Mouse (Mus musculus): ENCODE measurements at regions not wholly inside any gene's neighbourhood (a gene's known extent, or its start where the extent isn't known, plus 50 kb on each side); places are given as distances from the start of the nearest gene placed in this dataset.
"Not testable (repeated sequence)": the region's sequence is repeated elsewhere in the genome, so short reads cannot be mapped to it uniquely, and the experiment has no call there.

- DNase-seq (ENCODE audit: low read depth, low spot score): no peak
Measured at GRCm38 (mm10) chr1:189156906-189157305, 149.3 kb upstream of the Kctd3 start.

GRCm38 (mm10) chr1:189154376-189154775, 146.7 kb upstream of the Kctd3 start:
- DNase-seq (ENCODE audit: low read depth, low spot score): no peak

DNA sequence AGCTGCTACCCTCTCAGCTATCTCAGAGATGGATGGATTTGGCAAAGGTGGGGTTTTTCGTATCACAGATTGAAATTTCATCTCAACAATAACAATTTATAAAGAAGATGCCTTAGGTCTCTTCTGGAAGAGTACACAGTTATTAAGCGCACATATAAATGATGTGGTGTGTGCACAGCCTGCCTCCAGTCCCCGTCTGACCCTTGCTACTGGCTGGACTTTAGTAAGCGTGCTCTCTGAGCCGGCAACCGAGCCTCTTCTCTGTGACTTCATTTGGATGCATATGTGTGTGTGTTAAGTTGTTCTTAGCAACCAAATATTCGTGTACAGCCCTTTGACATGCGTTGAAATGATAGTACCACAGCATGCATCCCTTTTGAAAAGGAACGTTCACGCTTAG, 145.5 kb upstream of the Kctd3 start:
- DNase-seq (ENCODE audit: low read depth, low spot score): no peak

DNA sequence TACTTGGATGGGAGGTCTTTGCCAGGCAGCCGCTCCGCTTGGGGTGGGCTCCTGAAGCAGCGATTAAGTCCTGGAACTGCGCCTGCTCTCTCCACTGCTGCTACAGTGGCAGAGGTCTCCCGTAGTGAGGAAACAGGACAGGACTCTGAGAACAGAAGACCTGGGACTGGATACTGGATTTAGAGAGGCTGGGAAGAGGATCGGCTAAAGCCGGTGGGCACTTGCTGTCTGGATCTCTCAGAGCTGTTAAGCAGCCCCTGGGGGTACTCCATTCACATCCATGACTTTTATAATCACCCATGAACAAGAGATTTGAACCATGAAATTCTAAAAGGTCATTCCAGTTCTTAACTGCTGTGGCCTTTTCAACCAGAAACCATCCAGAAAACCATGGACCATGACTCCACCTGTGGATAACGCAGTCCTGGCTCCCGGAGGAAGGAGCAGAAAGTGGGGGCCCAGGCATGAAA, 135.4 kb upstream of the Kctd3 start:
- no peak for DNase-seq (ENCODE audit: low read depth, low spot score)

DNA sequence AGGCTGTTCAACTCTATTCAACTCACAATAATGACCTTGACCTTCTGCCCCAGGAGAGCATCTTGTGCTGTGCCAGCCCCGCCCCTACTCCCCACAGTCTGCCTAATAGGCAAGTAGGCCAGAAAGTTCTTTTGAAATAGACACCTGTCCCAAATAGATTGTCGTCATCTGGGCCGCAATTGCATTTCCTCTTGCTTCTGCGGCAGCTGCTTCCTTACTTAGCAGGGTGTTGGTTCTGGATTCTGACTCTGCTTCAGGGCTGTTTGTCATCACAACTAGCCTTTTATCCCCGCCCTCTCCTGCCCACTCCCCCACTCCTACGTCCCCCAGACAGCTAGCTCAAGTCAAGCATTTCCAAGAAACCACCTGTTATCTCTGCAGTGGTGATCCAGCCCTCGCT, 134.9 kb upstream of the Kctd3 start:
- peak; percentile 9 for DNase-seq (ENCODE audit: low read depth, low spot score)

- DNase-seq (ENCODE audit: low read depth, low spot score): no peak
Measured at GRCm38 (mm10) chr1:189141694-189142093, 134.1 kb upstream of the Kctd3 start.

DNA sequence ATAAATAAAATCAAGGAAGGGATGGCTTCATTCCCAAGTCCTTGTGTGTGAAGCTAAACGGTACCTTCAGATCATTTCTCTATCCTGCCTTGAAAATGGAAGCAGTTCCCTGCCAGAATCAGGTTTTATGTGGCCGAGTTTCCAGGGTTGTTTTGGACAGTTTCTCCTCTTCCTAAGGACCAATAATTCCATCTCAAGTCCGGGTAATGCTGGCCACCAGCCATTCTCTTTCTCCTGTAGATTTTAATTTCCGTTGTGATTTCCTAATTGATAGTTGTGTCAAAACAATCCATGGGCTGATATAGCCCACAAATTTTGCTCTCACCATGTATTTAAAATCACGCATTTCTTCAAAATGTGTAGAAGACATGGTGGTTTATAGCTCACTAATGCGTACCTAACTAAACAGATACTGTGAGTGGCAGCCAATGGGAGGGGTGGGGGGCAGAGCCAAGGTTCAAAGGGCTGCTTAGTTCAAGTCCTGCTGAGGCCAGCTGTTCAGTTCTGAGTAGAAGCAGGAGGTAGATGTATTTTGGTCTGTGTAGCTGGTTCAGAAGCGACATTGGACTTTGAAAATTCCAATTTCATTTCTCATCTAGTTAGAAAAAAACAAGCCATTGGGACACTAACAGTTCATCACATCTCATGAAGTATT, 129.2 kb upstream of the Kctd3 start:
- no peak for DNase-seq (ENCODE audit: low read depth, low spot score)

- DNase-seq (ENCODE audit: low read depth, low spot score): no peak
Measured at GRCm38 (mm10) chr1:189135826-189136225, 128.2 kb upstream of the Kctd3 start.

DNA sequence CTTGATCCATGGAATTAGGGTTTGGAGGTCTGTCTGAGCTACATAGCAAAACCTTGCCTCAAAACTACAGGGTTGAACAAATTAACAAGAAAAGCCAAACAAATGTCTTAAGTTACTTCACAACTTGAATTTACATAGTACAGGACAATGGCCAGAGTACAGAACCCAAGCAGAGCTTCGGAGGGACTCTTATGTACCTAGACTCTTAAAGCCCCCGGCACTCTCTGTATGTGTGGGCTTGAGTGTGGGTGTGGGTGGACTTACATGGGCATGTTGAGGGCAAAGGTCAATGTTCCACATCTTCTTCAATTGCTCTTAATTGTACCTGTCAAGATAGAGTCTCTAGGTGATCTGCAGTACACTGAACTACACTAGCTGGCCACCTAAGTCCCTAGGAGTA, 121.1 kb upstream of the Kctd3 start:
- no peak for DNase-seq (ENCODE audit: low read depth, low spot score)

DNA sequence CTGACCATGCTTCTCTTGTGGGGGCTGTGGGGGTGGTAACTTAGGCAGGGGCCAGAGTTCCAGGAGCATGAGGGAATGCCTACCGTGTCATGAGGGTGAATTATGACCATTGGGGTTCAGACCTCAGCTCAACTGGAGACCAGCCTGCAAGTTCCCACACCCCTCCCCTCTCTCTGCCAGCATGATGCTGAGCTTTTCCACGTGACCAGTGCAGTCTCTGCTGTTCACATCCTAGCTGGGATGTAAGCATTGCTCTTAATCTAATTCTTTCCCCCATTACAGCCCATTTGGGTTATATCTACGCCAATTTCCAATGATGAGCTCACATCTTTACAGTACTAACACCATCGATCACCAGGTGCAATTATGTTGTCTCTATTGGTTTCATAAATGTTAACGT, 120.6 kb upstream of the Kctd3 start:
- not testable (repeated sequence) for DNase-seq (ENCODE audit: low read depth, low spot score)

- no peak for DNase-seq (ENCODE audit: low read depth, low spot score)
Measured at GRCm38 (mm10) chr1:189127367-189127766, 119.7 kb upstream of the Kctd3 start.

- no peak for DNase-seq (ENCODE audit: low read depth, low spot score)
Measured at GRCm38 (mm10) chr1:189119941-189120735, 112.5 kb upstream of the Kctd3 start.

- not testable (repeated sequence) for DNase-seq (ENCODE audit: low read depth, low spot score)
Measured at GRCm38 (mm10) chr1:189119005-189119404, 111.4 kb upstream of the Kctd3 start.

GRCm38 (mm10) chr1:189118582-189118981, 110.9 kb upstream of the Kctd3 start:
- DNase-seq (ENCODE audit: low read depth, low spot score): no peak

GRCm38 (mm10) chr1:189115914-189116313, 108.3 kb upstream of the Kctd3 start:
- no peak for DNase-seq (ENCODE audit: low read depth, low spot score)

DNA sequence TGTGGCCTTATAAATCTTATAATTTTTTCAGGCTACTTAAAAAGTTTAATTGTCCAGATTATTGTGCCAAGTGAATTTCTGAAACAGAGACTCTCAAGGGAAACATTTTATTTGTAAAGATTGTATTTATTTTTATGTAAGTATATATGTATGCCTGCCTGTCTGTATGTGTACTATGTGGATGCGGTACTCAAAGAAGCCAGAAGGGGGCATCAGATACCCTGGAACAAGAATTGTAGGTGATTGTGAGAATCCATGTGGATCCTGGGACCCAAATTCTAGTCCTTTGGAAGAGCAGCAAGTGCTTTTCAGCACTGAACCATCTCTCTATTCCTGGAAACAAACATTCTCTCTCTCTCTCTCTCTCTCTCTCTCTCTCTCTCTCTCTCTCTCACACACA, 107.6 kb upstream of the Kctd3 start:
- no peak for DNase-seq (ENCODE audit: low read depth, low spot score)

DNA sequence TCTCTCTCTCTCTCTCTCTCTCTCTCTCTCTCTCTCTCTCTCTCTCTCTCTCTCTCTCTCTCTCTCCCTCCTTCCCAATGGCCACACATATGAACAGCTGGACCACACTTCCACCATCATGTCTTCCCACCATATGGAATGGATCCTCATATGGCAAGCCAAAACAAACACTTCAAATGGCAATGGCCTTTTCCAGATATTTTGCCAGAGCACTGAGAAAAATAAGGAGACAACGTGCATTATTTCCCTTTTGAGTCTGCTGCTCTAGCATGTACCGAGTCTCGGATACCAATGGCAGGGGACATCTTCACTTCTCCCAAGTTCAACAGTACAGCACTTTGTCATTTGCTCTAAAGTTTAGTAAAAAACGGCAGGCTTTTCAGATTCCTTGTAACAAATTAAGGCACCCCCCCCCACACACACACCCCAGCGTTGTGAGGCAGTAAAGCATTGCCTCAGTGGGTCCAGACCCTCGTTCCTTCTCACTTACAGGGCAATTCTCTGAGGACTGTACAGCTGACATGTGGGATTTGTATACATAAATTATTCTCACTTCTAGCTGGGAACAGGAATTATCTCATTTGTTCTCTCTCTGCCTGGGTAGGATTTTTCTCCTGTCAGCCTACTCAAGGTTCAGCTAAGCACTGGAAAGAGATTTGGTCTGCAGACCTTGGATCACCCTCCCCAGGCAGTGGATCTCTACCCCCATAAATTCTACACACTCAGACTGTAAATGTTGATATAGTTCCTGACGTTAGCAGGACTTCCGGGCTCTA, 100.8 kb upstream of the Kctd3 start:
- DNase-seq (ENCODE audit: low read depth, low spot score): no peak

- no peak for DNase-seq (ENCODE audit: low read depth, low spot score)
Measured at GRCm38 (mm10) chr1:189107841-189108240, 100.2 kb upstream of the Kctd3 start.

DNA sequence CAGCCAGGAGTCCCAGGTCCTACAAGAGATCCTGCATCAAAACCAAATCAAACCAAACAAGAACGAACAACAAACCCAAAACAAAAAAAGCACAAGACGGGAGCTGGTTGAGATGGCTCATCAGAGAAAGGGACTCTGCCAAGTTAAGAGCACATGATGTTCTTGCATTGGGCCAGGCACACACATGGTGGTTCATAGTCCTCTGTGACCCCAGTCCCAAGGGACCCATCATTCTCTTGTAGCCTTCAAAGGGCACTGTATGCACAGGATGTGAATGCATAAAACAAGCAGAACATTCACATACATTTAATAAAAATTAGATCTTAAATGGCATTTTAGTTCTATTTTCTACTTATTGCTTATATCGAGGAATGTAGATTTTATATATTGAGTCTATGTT, 99.5 kb upstream of the Kctd3 start:
- no peak for DNase-seq (ENCODE audit: low read depth, low spot score)

DNA sequence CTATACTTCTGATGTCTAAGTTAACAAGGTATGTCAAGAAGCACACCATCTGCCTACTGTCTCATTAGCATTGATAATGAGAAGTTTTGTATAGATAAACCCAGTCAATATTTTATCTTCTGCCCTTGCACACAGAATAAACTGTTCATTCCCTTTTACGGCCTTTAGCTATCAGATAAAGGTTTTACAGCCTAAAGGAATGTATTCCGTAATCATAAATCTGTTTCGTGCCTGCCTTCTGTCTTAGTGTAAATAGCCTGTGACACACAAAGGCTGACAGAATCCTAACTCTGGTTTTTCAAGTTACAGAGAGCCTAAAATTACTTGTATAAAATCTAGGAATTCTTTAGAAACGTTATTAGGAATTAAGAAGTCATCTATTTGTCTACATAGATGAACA, 97.6 kb upstream of the Kctd3 start:
- no peak for DNase-seq (ENCODE audit: low read depth, low spot score)

DNA sequence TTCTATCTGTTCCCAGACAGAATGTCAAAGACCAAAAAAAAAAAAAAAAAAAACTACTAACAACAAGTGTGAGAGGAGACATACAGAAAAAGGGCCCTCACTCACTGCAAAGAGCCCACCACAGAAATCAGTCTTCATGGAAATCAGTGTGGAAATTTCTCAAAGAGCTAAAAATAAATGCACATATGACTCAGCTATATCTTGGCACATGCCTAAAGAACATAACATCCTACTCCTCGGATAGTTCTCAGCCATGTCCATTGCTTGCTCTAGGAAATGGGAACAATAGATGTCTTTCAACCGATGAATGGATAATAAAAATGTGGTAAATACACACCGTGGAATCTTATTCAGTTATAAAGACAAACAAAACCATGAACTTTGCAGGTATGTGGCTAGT, 95.1 kb upstream of the Kctd3 start:
- no peak for DNase-seq (ENCODE audit: low read depth, low spot score)

- DNase-seq (ENCODE audit: low read depth, low spot score): no peak
Measured at GRCm38 (mm10) chr1:189099121-189099520, 91.5 kb upstream of the Kctd3 start.
